ENCODE assay signal across 8 mouse cellular contexts in genomic region chr5:102845800-102846199, GRCm38 (mm10).
DNase-seq lines count a peak whose midpoint lies in the region; ATAC-seq and TF ChIP-seq lines count a peak whose summit lies in the region.

No protein-coding gene starts in this region.

- TF ChIP-seq POLR2A in kidney, adult 2 months (IDR thresholded peaks at IDR 0.05; ENCODE audit: low read depth, low read length), result no peak

- no peak overlapping the region; the same call in 1 of the 2 replicates for H3K9ac ChIP-seq in limb, embryonic 11.5 days (ENCODE audit: low read length)
- H3K9ac ChIP-seq in neural tube, embryonic 12.5 days, result 0 out of 2 replicates have a peak overlapping the region, but pooled peaks have one; percentile 53

- no peak for TF ChIP-seq CTCF in kidney, adult 2 months (conservative IDR thresholded peaks at IDR 0.05; ENCODE audit: insufficient read depth, insufficient read length, low read depth, low read length)

- no peaks in the 10 kb centered on the region for H3K27me3 ChIP-seq in kidney, adult 2 months (replicated peaks; ENCODE audit: control insufficient read depth, insufficient read depth, low read length)
- H3K27me3 ChIP-seq in forebrain, embryonic 10.5 days (ENCODE audit: poor library complexity, severe bottlenecking), result peaks cover 21% of the 10 kb centered on the region; the same call in 1 of the 2 replicates
- no peaks in the 10 kb centered on the region for H3K27me3 ChIP-seq in limb, embryonic 11.5 days (ENCODE audit: control insufficient read depth, insufficient read depth, low read length)
- no peaks in the 10 kb centered on the region for H3K27me3 ChIP-seq in neural tube, embryonic 12.5 days (replicated peaks)

- peaks cover 33% of the 10 kb centered on the region for H3K4me1 ChIP-seq in kidney, adult 2 months (ENCODE audit: control insufficient read depth, insufficient read depth, low read length)
- peaks cover 37% of the 10 kb centered on the region for H3K4me1 ChIP-seq in forebrain, embryonic 10.5 days
- 0 out of 2 replicates have a peak, but pooled peaks cover 4% of the 10 kb centered on the region for H3K4me1 ChIP-seq in limb, embryonic 11.5 days (ENCODE audit: control insufficient read depth, insufficient read depth, low read length)
- peaks cover 14% of the 10 kb centered on the region for H3K4me1 ChIP-seq in neural tube, embryonic 12.5 days

- 12% methylated on average over 11 of the region's 11 CpGs for WGBS in kidney, adult 2 months
- 13% methylated on average over 11 of the region's 11 CpGs for WGBS in forebrain, embryonic 10.5 days
- 18% methylated on average over 11 of the region's 11 CpGs for WGBS in limb, embryonic 11.5 days
- WGBS in neural tube, embryonic 12.5 days, result 12% methylated on average over 11 of the region's 11 CpGs

- H3K4me3 ChIP-seq in kidney, adult 2 months (ENCODE audit: insufficient read depth, low read depth, low read length), result peak overlapping the region; percentile 68
- peak overlapping the region; percentile 58 for H3K4me3 ChIP-seq in forebrain, embryonic 10.5 days
- H3K4me3 ChIP-seq in limb, embryonic 11.5 days (ENCODE audit: low read depth, low read length), result no peak overlapping the region
- peak overlapping the region; percentile 38; the same call in 1 of the 2 replicates for H3K4me3 ChIP-seq in neural tube, embryonic 12.5 days

- peak overlapping the region; percentile 76; the same call in 1 of the 2 replicates for H3K4me2 ChIP-seq in limb, embryonic 11.5 days (ENCODE audit: low read depth, severe bottlenecking)
- H3K4me2 ChIP-seq in neural tube, embryonic 12.5 days (replicated peaks), result peak overlapping the region; percentile 74

- H3K36me3 ChIP-seq in kidney, adult 2 months (ENCODE audit: control insufficient read depth, insufficient read depth, low read length), result peaks cover 2% of the 10 kb centered on the region; the same call in 1 of the 2 replicates
- H3K36me3 ChIP-seq in forebrain, embryonic 10.5 days (replicated peaks), result no peaks in the 10 kb centered on the region
- H3K36me3 ChIP-seq in limb, embryonic 11.5 days (ENCODE audit: control insufficient read depth, insufficient read depth, low read length), result no peaks in the 10 kb centered on the region
- H3K36me3 ChIP-seq in neural tube, embryonic 12.5 days, result no peaks in the 10 kb centered on the region

- ATAC-seq in limb, embryonic 11.5 days (ENCODE audit: insufficient number of reproducible peaks, low FRiP score, low TSS enrichment, low read depth), result no peak
- no peak for ATAC-seq in neural tube, embryonic 12.5 days (ENCODE audit: low FRiP score, low read depth)

- DNase-seq in kidney, adult 2 months, result peak; percentile 55
- DNase-seq in kidney, postnatal 14 days, result no peak
- DNase-seq in forebrain, embryonic 10.5 days (ENCODE audit: extremely low spot score, low spot score), result no peak
- DNase-seq in limb, embryonic 11.5 days (ENCODE audit: low spot score), result no peak
- no peak for DNase-seq in retina, embryonic 14.5 days (ENCODE audit: low spot score)
- DNase-seq in adrenal gland, postnatal 36 days, result no peak
- no peak for DNase-seq in ovary, postnatal 36 days (ENCODE audit: low spot score)

- no peaks in the 10 kb centered on the region for H3K9me3 ChIP-seq in forebrain, embryonic 10.5 days
- H3K9me3 ChIP-seq in limb, embryonic 11.5 days (ENCODE audit: control insufficient read depth, low read length), result no peaks in the 10 kb centered on the region
- H3K9me3 ChIP-seq in neural tube, embryonic 12.5 days, result no peaks in the 10 kb centered on the region

- H3K27ac ChIP-seq in kidney, adult 2 months (ENCODE audit: insufficient read depth, low read depth, low read length), result peak overlapping the region; percentile 98
- H3K27ac ChIP-seq in forebrain, embryonic 10.5 days, result no peak overlapping the region
- H3K27ac ChIP-seq in limb, embryonic 11.5 days (replicated peaks; ENCODE audit: low read depth, low read length), result no peak overlapping the region
- H3K27ac ChIP-seq in neural tube, embryonic 12.5 days, result no peak overlapping the region
